Mouse (Mus musculus): ENCODE results near the gene Tbpl1. TPM values are rescaled to one million over a fixed set of nuclear protein-coding genes. Genes with fewer than 3 reads are reported as not detected.

Tbpl1 gene
- total RNA-seq (2014; rRNA removed) = 30.1 and 39.6 TPM in 2 replicates
- polyA plus RNA-seq (2015; fragmentation: Nextera tagmentation; extraction: Ambion mirVana) = 58.3 and 63.3 TPM in 2 replicates

- peak within 1 kb of the TSS; percentile 68 for H3K4me2 ChIP-seq (ENCODE audit: low read depth, low read length)
- peak; percentile 99 for ATAC-seq
Observed at GRCm38 (mm10) chr10:22731272-22732093, at the start of gene Tbpl1. Gene Tbpl1, minus strand, starts transcription at chr10:22731938.

DNA sequence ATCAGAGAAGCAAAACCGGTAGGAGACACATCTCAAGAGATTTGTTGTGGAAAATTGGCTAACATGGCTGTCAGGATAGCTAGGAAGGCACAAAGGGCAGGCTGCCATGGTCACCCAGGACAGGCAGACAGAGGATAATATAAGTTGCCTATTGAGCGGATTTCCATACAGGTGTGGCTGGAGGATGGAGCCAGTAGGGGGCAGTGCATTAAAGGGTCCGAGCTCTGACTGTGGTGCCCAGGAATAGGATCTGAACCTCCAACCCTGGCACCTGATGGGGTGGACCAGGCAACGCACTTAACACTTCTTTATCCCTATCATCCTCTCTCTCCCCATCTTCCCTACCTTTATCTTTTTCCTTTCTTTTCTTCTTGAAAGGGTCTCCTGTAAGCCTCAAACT is 49.7 kb upstream of the Tbpl1 start:
- DNase-seq (ENCODE audit: low spot score) (no peak), ATAC-seq (no peak)
- WGBS = 49% methylated on average over 4 of the region's 4 CpGs
- Histone ChIP-seq H3K9me3 (ENCODE audit: low read length) (no peaks in the 10 kb centered on the region), H3K4me1 (ENCODE audit: insufficient read depth, low read length) (no peaks in the 10 kb centered on the region), H3K4me2 (ENCODE audit: low read depth, low read length) (no peak overlapping the region), H3K9ac (replicated peaks; ENCODE audit: low read length) (no peak overlapping the region), H3K36me3 (ENCODE audit: insufficient read depth, low read length) (no peaks in the 10 kb centered on the region), H3K4me3 (ENCODE audit: low read length) (no peak overlapping the region), H3K27me3 (ENCODE audit: insufficient read depth, low read length) (no peaks in the 10 kb centered on the region), H3K27ac (no peak overlapping the region)
- peak; percentile 34 for TF ChIP-seq CTCF (IDR thresholded peaks at IDR 0.05; ENCODE audit: low read depth)

More at GRCm38 (mm10) chr10:22731272-22732093, at the start of gene Tbpl1:
- H3K27me3 ChIP-seq (ENCODE audit: insufficient read depth, low read length) = no peaks in the 10 kb centered on the region
- H3K9me3 ChIP-seq (ENCODE audit: low read length) = no peaks in the 10 kb centered on the region
- peaks cover 10% of the 10 kb centered on the region for H3K4me1 ChIP-seq (ENCODE audit: insufficient read depth, low read length)
- peak within 1 kb of the TSS; percentile 96 for H3K9ac ChIP-seq (replicated peaks; ENCODE audit: low read length)
- peak; percentile 37; the same call in 1 of the 2 replicates for TF ChIP-seq CTCF (IDR thresholded peaks at IDR 0.05; ENCODE audit: low read depth)
- peak; percentile 98 for DNase-seq (ENCODE audit: low spot score)
- WGBS = 1% methylated on average over 77 of the region's 77 CpGs
- no peaks in the 10 kb centered on the region for H3K36me3 ChIP-seq (ENCODE audit: insufficient read depth, low read length)
- peak within 1 kb of the TSS; percentile 94 for H3K4me3 ChIP-seq (ENCODE audit: low read length)
- H3K27ac ChIP-seq = peak within 1 kb of the TSS; percentile 96

DNA sequence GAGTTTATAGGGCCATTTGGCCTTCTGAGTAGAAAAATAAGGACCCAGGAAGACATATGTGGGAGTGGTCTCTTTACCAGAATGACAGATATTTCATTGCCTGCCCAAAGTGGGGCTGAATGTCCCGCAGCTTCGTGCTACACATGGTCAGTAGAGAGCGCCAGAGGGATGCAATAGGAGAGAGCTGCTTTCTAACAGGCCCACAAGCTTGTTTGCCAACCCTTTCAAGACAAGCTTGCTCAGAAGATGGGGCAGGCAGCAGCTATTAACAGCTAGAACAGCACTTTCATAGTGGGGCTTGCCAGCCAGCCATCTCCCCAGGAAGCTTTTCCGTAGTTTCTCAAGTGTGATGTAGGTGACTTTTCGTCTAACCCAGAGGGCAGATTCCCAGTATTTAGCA is 46.2 kb upstream of the Tbpl1 start:
- Histone ChIP-seq H3K27ac (no peak overlapping the region), H3K9me3 (ENCODE audit: low read length) (no peaks in the 10 kb centered on the region), H3K4me2 (ENCODE audit: low read depth, low read length) (no peak overlapping the region), H3K4me1 (ENCODE audit: insufficient read depth, low read length) (no peaks in the 10 kb centered on the region), H3K27me3 (ENCODE audit: insufficient read depth, low read length) (no peaks in the 10 kb centered on the region), H3K9ac (replicated peaks; ENCODE audit: low read length) (no peak overlapping the region), H3K36me3 (ENCODE audit: insufficient read depth, low read length) (no peaks in the 10 kb centered on the region), H3K4me3 (ENCODE audit: low read length) (no peak overlapping the region)
- 0 out of 2 replicates have a peak, but pooled peaks have one; percentile 47 for ATAC-seq
- DNase-seq (ENCODE audit: low spot score) = peak; percentile 74
- WGBS = 15% methylated on average over 5 of the region's 5 CpGs
- peak; percentile 70 for TF ChIP-seq CTCF (IDR thresholded peaks at IDR 0.05; ENCODE audit: low read depth)

DNA sequence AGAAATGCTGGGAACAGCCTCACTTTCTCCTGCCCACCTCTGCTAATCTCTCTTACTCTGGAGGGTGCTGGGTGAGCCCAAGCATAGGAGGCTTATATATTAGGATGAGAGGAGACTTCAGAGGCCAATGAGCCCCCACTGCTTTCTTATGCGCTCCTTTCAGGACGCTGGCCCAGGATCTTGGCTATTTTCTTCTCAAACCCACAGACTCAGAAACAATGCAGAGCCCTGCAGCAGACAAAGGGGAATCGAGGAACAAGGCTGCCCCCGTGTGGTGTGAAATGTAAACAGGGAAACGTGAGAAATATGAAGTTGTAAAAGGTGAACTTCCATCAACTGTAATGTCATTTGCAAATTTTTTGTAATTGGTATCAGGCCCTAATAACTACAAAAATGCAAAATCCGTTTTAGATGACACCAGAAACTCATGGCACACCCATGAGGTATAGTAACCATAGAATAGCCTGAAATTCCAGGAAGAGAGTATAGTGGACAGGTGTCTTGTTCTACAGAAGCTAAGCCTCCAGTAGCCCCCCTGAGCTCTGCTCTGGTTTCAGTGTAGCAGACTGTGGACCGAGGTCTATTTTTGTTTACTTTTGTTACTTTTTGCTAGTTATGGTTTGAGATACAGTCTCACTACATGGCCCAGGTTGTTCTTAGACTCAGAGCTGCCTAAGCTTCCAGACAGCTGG is 44.4 kb upstream of the Tbpl1 start:
- 12% methylated on average over 7 of the region's 7 CpGs for WGBS
- ATAC-seq = peak; percentile 72
- no peak overlapping the region for H3K4me2 ChIP-seq (ENCODE audit: low read depth, low read length)

DNA sequence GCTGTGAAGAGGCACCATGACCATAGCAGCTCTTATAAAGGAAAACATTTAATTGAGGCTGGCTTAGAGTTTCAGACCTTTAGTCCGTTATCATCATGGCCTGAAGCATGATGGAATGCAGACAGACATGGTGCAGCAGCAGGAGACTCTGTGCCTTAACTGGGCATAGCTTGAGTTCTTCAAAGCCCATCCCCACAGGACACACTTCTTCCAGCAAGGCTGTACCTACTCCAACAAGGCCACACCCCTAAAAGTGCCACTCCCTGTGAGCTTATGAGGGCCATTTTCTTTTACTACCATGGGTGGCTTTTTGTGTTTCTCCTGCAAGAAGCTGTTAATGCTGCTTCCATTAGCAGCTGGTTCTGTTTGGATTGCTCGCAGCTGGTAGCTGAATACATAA is 43.7 kb upstream of the Tbpl1 start:
- no peak for ATAC-seq
- Histone ChIP-seq H3K4me2 (ENCODE audit: low read depth, low read length) (no peak overlapping the region), H3K9me3 (ENCODE audit: low read length) (no peaks in the 10 kb centered on the region), H3K27me3 (ENCODE audit: insufficient read depth, low read length) (no peaks in the 10 kb centered on the region), H3K27ac (no peak overlapping the region), H3K36me3 (ENCODE audit: insufficient read depth, low read length) (no peaks in the 10 kb centered on the region), H3K9ac (replicated peaks; ENCODE audit: low read length) (no peak overlapping the region), H3K4me1 (ENCODE audit: insufficient read depth, low read length) (no peaks in the 10 kb centered on the region), H3K4me3 (ENCODE audit: low read length) (no peak overlapping the region)
- TF ChIP-seq CTCF (IDR thresholded peaks at IDR 0.05; ENCODE audit: low read depth) = no peak
- WGBS = 82% methylated on average over 2 of the region's 2 CpGs
- DNase-seq (ENCODE audit: low spot score) = no peak

More for the DNA sequence above, 44.4 kb upstream of the Tbpl1 start:
- peak; percentile 73 for DNase-seq (ENCODE audit: low spot score)
- no peaks in the 10 kb centered on the region for H3K36me3 ChIP-seq (ENCODE audit: insufficient read depth, low read length)
- no peaks in the 10 kb centered on the region for H3K9me3 ChIP-seq (ENCODE audit: low read length)
- TF ChIP-seq CTCF (IDR thresholded peaks at IDR 0.05; ENCODE audit: low read depth) = peak; percentile 84
- no peak overlapping the region for H3K27ac ChIP-seq
- no peaks in the 10 kb centered on the region for H3K27me3 ChIP-seq (ENCODE audit: insufficient read depth, low read length)
- H3K4me1 ChIP-seq (ENCODE audit: insufficient read depth, low read length) = no peaks in the 10 kb centered on the region
- H3K9ac ChIP-seq (replicated peaks; ENCODE audit: low read length) = no peak overlapping the region
- H3K4me3 ChIP-seq (ENCODE audit: low read length) = no peak overlapping the region

DNA sequence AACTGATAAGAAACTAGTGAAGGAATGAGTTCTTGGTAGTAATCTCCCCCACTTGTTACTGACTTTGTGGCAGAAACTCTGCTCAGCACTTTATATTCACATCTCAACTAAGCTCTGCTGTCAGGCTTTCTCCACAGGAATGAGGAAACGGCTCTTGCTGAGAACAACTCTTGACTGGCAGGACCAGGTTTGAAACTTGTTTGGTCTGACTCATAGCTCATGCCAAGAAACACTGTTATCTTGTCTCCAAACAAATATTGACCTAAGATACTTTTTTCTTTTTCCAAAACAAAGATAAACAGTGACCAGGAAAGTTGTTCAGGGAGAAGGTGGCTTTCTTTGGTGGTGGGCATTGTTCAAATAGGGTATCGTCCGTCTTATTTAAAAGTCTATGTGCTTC is 42.9 kb upstream of the Tbpl1 start:
- no peak overlapping the region for H3K27ac ChIP-seq
- no peak overlapping the region for H3K4me3 ChIP-seq (ENCODE audit: low read length)
- no peaks in the 10 kb centered on the region for H3K4me1 ChIP-seq (ENCODE audit: insufficient read depth, low read length)
- ATAC-seq = no peak
- no peaks in the 10 kb centered on the region for H3K27me3 ChIP-seq (ENCODE audit: insufficient read depth, low read length)
- TF ChIP-seq CTCF (IDR thresholded peaks at IDR 0.05; ENCODE audit: low read depth) = no peak
- H3K9ac ChIP-seq (replicated peaks; ENCODE audit: low read length) = no peak overlapping the region
- 84% methylated on average over 3 of the region's 3 CpGs for WGBS
- no peak overlapping the region for H3K4me2 ChIP-seq (ENCODE audit: low read depth, low read length)
- H3K36me3 ChIP-seq (ENCODE audit: insufficient read depth, low read length) = no peaks in the 10 kb centered on the region
- H3K9me3 ChIP-seq (ENCODE audit: low read length) = no peaks in the 10 kb centered on the region
- DNase-seq (ENCODE audit: low spot score) = no peak
